Mouse (Mus musculus) forebrain, postnatal 0 days (tissue): ENCODE data around the gene Ptx3. TPM values are rescaled to one million over a fixed set of nuclear protein-coding genes. Genes with fewer than 3 reads are reported as not detected.
A peak's percentile ranks its signal among the peaks of the same experiment; 100 is the strongest.

Experiments
- ATAC-seq: fragments of 200-750 bp; cut with Nextera tagmentation; 2 replicates; pipeline ENCODE4 v1.8.0; 2017; ENCODE audit warnings: mild to moderate bottlenecking, moderate library complexity
- DNase-seq: peaks from one replicate; pipeline ENCODE4 v3.0.0-alpha.2; 2015
- H3K27ac ChIP-seq: fragments of 300-500 bp; sonication (generic); 2 replicates; pipeline ENCODE4 v1.5.1; 2014; ENCODE audit warnings: low read depth, mild to moderate bottlenecking, antibody characterized with exemption, low read length, moderate library complexity, mixed read lengths
- H3K27me3 ChIP-seq: fragments of 300-500 bp; sonication (generic); 2 replicates; pipeline ENCODE4 v1.6.1; 2014; ENCODE audit warnings: mild to moderate bottlenecking, low read length, mixed read lengths; ENCODE audit not compliant: insufficient read depth
- H3K36me3 ChIP-seq: fragments of 300-500 bp; sonication (generic); 2 replicates; pipeline ENCODE4 v1.6.1; 2014; ENCODE audit warnings: mild to moderate bottlenecking, moderate library complexity; ENCODE audit not compliant: insufficient read depth
- H3K4me1 ChIP-seq: fragments of 300-500 bp; sonication (generic); 2 replicates; pipeline ENCODE4 v1.6.1; 2014; ENCODE audit warnings: antibody characterized with exemption; ENCODE audit not compliant: insufficient read depth
- H3K4me2 ChIP-seq: fragments of 300-500 bp; sonication (generic); 2 replicates; pipeline ENCODE4 v1.6.1; 2014; ENCODE audit warnings: low read depth, mild to moderate bottlenecking, moderate library complexity
- H3K4me3 ChIP-seq: fragments of 300-500 bp; sonication (generic); 2 replicates; pipeline ENCODE4 v1.5.1; 2014; ENCODE audit warnings: low read depth, low read length, mixed read lengths
- H3K9ac ChIP-seq: fragments of 300-500 bp; sonication (generic); 2 replicates; pipeline ENCODE4 v1.6.1; 2014; ENCODE audit warnings: mild to moderate bottlenecking
- H3K9me3 ChIP-seq: fragments of 300-500 bp; sonication (generic); 2 replicates; pipeline ENCODE4 v1.6.1; 2016; ENCODE audit warnings: low read length
- CTCF ChIP-seq: sonication (generic); IDR thresholded peaks from 2 replicates; pipeline ENCODE4 v1.5.1; 2016; ENCODE audit warnings: antibody characterized with exemption, control low read depth, low read depth
- WGBS: fragments of 180-500 bp; shearing (Covaris S2); extraction: QIAGEN DNeasy Blood & Tissue Kit; methylation state at CpG from one replicate; pipeline ENCODE4 v1.1.7; 2014; 5-methylcytosine and 5-hydroxymethylcytosine counted together
- polyA plus RNA-seq: library from polyadenylated mRNA; unstranded; fragments of >200 nt; fragmentation: Nextera tagmentation; extraction: Ambion mirVana; gene quantifications from 2 replicates; pipeline ENCODE4 v1.2.1, GENCODE M21; 2015
- total RNA-seq: library from RNA; depleted of rRNA; stranded (reverse); fragments of >200 nt; gene quantifications from 2 replicates; pipeline ENCODE4 v1.2.3, GENCODE M21; 2014; rRNA removed

Ptx3 gene
- total and polyA plus RNA-seq, 2 experiments from 2014 or later, result 3.0 to 8.4 TPM

- 46% methylated on average over 5 of the region's 5 CpGs for WGBS
- H3K4me2 ChIP-seq, result no peak overlapping the region
- no peak overlapping the region for H3K9ac ChIP-seq
- H3K4me1 ChIP-seq, result no peaks in the 10 kb centered on the region
- DNase-seq (no peak), ATAC-seq (no peak)
- no peaks in the 10 kb centered on the region for H3K9me3 ChIP-seq
- H3K36me3 ChIP-seq, result no peaks in the 10 kb centered on the region
- H3K27me3 ChIP-seq, result no peaks in the 10 kb centered on the region
- H3K27ac ChIP-seq, result no peak overlapping the region
- H3K4me3 ChIP-seq, result no peak overlapping the region
- TF ChIP-seq CTCF, result 0 out of 2 replicates have a peak, but pooled peaks have one; percentile 23
Measured at GRCm38 (mm10) chr3:66262319-66262718, 42.6 kb downstream of the Ptx3 start.

- Histone ChIP-seq H3K9me3 (no peaks in the 10 kb centered on the region), H3K27ac (no peak overlapping the region), H3K27me3 (no peaks in the 10 kb centered on the region), H3K4me3 (no peak overlapping the region), H3K36me3 (no peaks in the 10 kb centered on the region), H3K4me1 (no peaks in the 10 kb centered on the region), H3K9ac (no peak overlapping the region), H3K4me2 (no peak overlapping the region)
- DNase-seq, result no peak
- 77% methylated on average over 4 of the region's 4 CpGs for WGBS
- no peak for ATAC-seq
- no peak for TF ChIP-seq CTCF
Measured at GRCm38 (mm10) chr3:66263270-66263669, 43.6 kb downstream of the Ptx3 start.

Other genes starting within 250 kb of the Ptx3 start
- 2.9 and 5.8 TPM in 2 replicates for gene Veph1, start 76.9 kb downstream of the Ptx3 start, total RNA-seq
- 2.3 and 3.6 TPM in 2 replicates for gene Veph1, start 76.9 kb downstream of the Ptx3 start, polyA plus RNA-seq